Mouse (Mus musculus): ENCODE measurements around the gene Acod1.

Gene Acod1

GRCm38 (mm10) chr14:103046677-103047076 lies at the start of gene Acod1:
Gene Acod1 (plus strand): TSS chr14:103046977.
- no peak for DNase-seq (ENCODE audit: low read depth)

GRCm38 (mm10) chr14:103007737-103008136 lies 39.0 kb upstream of the Acod1 start:
- DNase-seq (ENCODE audit: low read depth): no peak

- no peak for DNase-seq (ENCODE audit: low read depth)
Measured at GRCm38 (mm10) chr14:103011782-103012181, 35.0 kb upstream of the Acod1 start.

- DNase-seq (ENCODE audit: low read depth): peak; percentile 55
Measured at GRCm38 (mm10) chr14:103012563-103013150, 34.1 kb upstream of the Acod1 start.

GRCm38 (mm10) chr14:103017009-103017408 lies 29.8 kb upstream of the Acod1 start:
- no peak for DNase-seq (ENCODE audit: low read depth)

GRCm38 (mm10) chr14:103020046-103020445 lies 26.7 kb upstream of the Acod1 start:
- no peak for DNase-seq (ENCODE audit: low read depth)

GRCm38 (mm10) chr14:103029203-103029602 lies 17.6 kb upstream of the Acod1 start:
- no peak for DNase-seq (ENCODE audit: low read depth)

GRCm38 (mm10) chr14:103033271-103033823 lies 13.4 kb upstream of the Acod1 start:
- DNase-seq (ENCODE audit: low read depth): no peak

GRCm38 (mm10) chr14:103034076-103034475 lies 12.7 kb upstream of the Acod1 start:
- DNase-seq (ENCODE audit: low read depth): no peak

- DNase-seq (ENCODE audit: low read depth): no peak
Measured at GRCm38 (mm10) chr14:103037016-103037415, 9.8 kb upstream of the Acod1 start.

GRCm38 (mm10) chr14:103048292-103049086 lies 1.7 kb downstream of the Acod1 start:
- DNase-seq (ENCODE audit: low read depth): no peak

GRCm38 (mm10) chr14:103051159-103051769 lies 4.5 kb downstream of the Acod1 start:
- DNase-seq (ENCODE audit: low read depth): no peak

- DNase-seq (ENCODE audit: low read depth): no peak
Measured at GRCm38 (mm10) chr14:103054731-103055130, 8.0 kb downstream of the Acod1 start.

GRCm38 (mm10) chr14:103056601-103057000 lies 9.8 kb downstream of the Acod1 start:
- no peak for DNase-seq (ENCODE audit: low read depth)

GRCm38 (mm10) chr14:103058998-103059397 lies 12.2 kb downstream of the Acod1 start:
- DNase-seq (ENCODE audit: low read depth): no peak

- no peak for DNase-seq (ENCODE audit: low read depth)
Measured at GRCm38 (mm10) chr14:103059495-103059894, 12.7 kb downstream of the Acod1 start.

- no peak for DNase-seq (ENCODE audit: low read depth)
Measured at GRCm38 (mm10) chr14:103065294-103066167, 18.8 kb downstream of the Acod1 start.

- DNase-seq (ENCODE audit: low read depth): no peak
Measured at GRCm38 (mm10) chr14:103069465-103069863, 22.7 kb downstream of the Acod1 start.

- peak; percentile 93 for DNase-seq (ENCODE audit: low read depth)
Measured at GRCm38 (mm10) chr14:103069864-103070611, 23.3 kb downstream of the Acod1 start, which contains the start of gene Cln5. Gene Cln5 (plus strand): TSS chr14:103070216.

GRCm38 (mm10) chr14:103070790-103071189 lies 24.0 kb downstream of the Acod1 start:
- DNase-seq (ENCODE audit: low read depth): no peak

- DNase-seq (ENCODE audit: low read depth): no peak
Measured at GRCm38 (mm10) chr14:103071471-103071870, 24.7 kb downstream of the Acod1 start.
